Mouse (Mus musculus): ENCODE measurements around the gene Trpt1. TPM values are rescaled to one million over a fixed set of nuclear protein-coding genes. Genes with fewer than 3 reads are reported as not detected.

Trpt1 gene
- polyA plus RNA-seq, 1 experiment from 2014 or later, result 2.9 TPM

DNA sequence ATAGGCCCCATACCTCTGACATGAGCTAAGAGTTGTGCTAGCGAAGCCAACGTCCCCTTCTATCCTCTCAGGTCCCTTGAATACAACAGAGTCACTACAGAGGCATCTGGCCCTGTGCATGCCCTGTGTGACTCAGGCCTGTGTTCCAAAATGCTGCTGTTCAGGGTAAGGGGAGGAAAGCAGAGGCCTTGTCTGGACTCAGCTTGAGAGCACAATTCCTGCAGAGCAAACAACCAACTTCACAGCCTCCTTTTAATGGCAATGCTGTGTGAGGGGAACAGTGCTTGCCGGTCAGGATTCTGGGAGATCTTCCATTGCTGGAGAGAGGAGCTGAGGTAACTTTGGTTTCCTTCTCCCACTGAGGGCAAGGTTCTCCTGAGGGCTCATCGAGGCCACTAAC lies 48.3 kb downstream of the Trpt1 start:
- Histone ChIP-seq H3K4me1 (ENCODE audit: insufficient read depth) (peaks cover 5% of the 10 kb centered on the region; the same call in 1 of the 2 replicates), H3K36me3 (replicated peaks; ENCODE audit: insufficient read depth, low read length) (no peaks in the 10 kb centered on the region), H3K9me3 (ENCODE audit: low read length) (no peaks in the 10 kb centered on the region), H3K9ac (replicated peaks) (no peak overlapping the region), H3K27me3 (ENCODE audit: insufficient read depth, low read length) (no peaks in the 10 kb centered on the region), H3K4me3 (ENCODE audit: low read depth, low read length) (no peak overlapping the region), H3K27ac (ENCODE audit: low read depth) (no peak overlapping the region), H3K4me2 (ENCODE audit: low read depth, low read length) (no peak overlapping the region)
- whole genome bisulfite sequencing (ENCODE audit: insufficient replicate concordance), result 72% methylated on average over 4 of the region's 4 CpGs
- ATAC-seq (no peak), DNase-seq (no peak)
- TF ChIP-seq CTCF (IDR thresholded peaks at IDR 0.05; ENCODE audit: low read depth), result no peak
- TF ChIP-seq EP300 (IDR thresholded peaks at IDR 0.05; ENCODE audit: low read depth), result no peak

DNA sequence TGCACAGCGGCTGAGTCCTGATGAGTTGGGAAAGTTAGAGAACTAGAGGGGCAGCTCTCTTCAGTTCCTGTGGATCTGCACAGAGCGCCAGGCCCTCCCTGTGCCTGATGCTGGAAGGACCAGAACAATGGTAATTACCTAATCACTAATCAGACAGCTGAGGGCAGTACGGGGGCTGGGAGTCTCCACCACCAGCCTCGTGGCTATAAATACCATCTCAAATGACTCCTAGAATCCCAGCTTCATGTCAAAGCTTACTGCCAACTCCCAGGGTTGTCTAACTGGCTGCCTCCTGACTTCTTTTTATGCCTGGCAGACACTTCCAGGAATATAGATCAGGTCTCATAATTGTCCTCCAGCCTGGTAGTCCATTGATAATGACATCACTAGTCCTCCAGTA lies 48.8 kb downstream of the Trpt1 start:
- no peak for ATAC-seq
- Histone ChIP-seq H3K9ac (replicated peaks) (no peak overlapping the region), H3K4me1 (ENCODE audit: insufficient read depth) (peaks cover 5% of the 10 kb centered on the region; the same call in 1 of the 2 replicates), H3K4me3 (ENCODE audit: low read depth, low read length) (no peak overlapping the region), H3K36me3 (replicated peaks; ENCODE audit: insufficient read depth, low read length) (no peaks in the 10 kb centered on the region), H3K9me3 (ENCODE audit: low read length) (no peaks in the 10 kb centered on the region), H3K4me2 (ENCODE audit: low read depth, low read length) (no peak overlapping the region), H3K27me3 (ENCODE audit: insufficient read depth, low read length) (no peaks in the 10 kb centered on the region), H3K27ac (ENCODE audit: low read depth) (no peak overlapping the region)
- TF ChIP-seq CTCF (IDR thresholded peaks at IDR 0.05; ENCODE audit: low read depth), result no peak
- no peak for TF ChIP-seq EP300 (IDR thresholded peaks at IDR 0.05; ENCODE audit: low read depth)
- WGBS (ENCODE audit: insufficient replicate concordance), result 58% methylated on average over 4 of the region's 4 CpGs
- DNase-seq, result no peak

Other genes with a start within 250 kb of the Trpt1 start
- 4.2 and 5.2 TPM in 2 replicates for gene Rps6ka4, start 155.5 kb upstream of the Trpt1 start, polyA plus RNA-seq (2015; fragmentation: Nextera tagmentation; extraction: Ambion mirVana)
- 2.6 and 2.8 TPM in 2 replicates for gene Ccdc88b, start 137.9 kb upstream of the Trpt1 start, polyA plus RNA-seq (2015; fragmentation: Nextera tagmentation; extraction: Ambion mirVana)
- gene Trmt112, start 86.4 kb upstream of the Trpt1 start, polyA plus RNA-seq (2015; fragmentation: Nextera tagmentation; extraction: Ambion mirVana), result 67.1 and 68.6 TPM in 2 replicates
- gene Prdx5, start 86.0 kb upstream of the Trpt1 start, polyA plus RNA-seq (2015; fragmentation: Nextera tagmentation; extraction: Ambion mirVana), result 371 and 389 TPM in 2 replicates
- gene Esrra, start 74.3 kb upstream of the Trpt1 start, polyA plus RNA-seq (2015; fragmentation: Nextera tagmentation; extraction: Ambion mirVana), result 7.7 and 8.2 TPM in 2 replicates
- gene Catsperz, start 70.8 kb upstream of the Trpt1 start, polyA plus RNA-seq (2015; fragmentation: Nextera tagmentation; extraction: Ambion mirVana), result 0.81 TPM in 2 replicates
- 0.06 and 0.09 TPM in 2 replicates for gene Kcnk4, start 61.6 kb upstream of the Trpt1 start, polyA plus RNA-seq (2015; fragmentation: Nextera tagmentation; extraction: Ambion mirVana)
- 29.9 and 30.6 TPM in 2 replicates for gene Bad, start 54.3 kb upstream of the Trpt1 start, polyA plus RNA-seq (2015; fragmentation: Nextera tagmentation; extraction: Ambion mirVana)
- 8.9 and 10.2 TPM in 2 replicates for gene Gpr137, start 53.7 kb upstream of the Trpt1 start, polyA plus RNA-seq (2015; fragmentation: Nextera tagmentation; extraction: Ambion mirVana)
- gene Ppp1r14b, start 21.2 kb upstream of the Trpt1 start, polyA plus RNA-seq (2015; fragmentation: Nextera tagmentation; extraction: Ambion mirVana), result 48.3 and 57.2 TPM in 2 replicates
- gene Plcb3, start 19.7 kb upstream of the Trpt1 start, polyA plus RNA-seq (2015; fragmentation: Nextera tagmentation; extraction: Ambion mirVana), result 3.5 and 3.6 TPM in 2 replicates
- 78.5 and 79.0 TPM in 2 replicates for gene Fkbp2, start 15.6 kb upstream of the Trpt1 start, polyA plus RNA-seq (2015; fragmentation: Nextera tagmentation; extraction: Ambion mirVana)
- gene Vegfb, start 8.5 kb upstream of the Trpt1 start, polyA plus RNA-seq (2015; fragmentation: Nextera tagmentation; extraction: Ambion mirVana), result 11.9 and 13.7 TPM in 2 replicates
- 10.9 and 11.2 TPM in 2 replicates for gene Dnajc4, start 3.6 kb upstream of the Trpt1 start, polyA plus RNA-seq (2015; fragmentation: Nextera tagmentation; extraction: Ambion mirVana)
- gene Nudt22, start within 50 bp of the Trpt1 start, polyA plus RNA-seq (2015; fragmentation: Nextera tagmentation; extraction: Ambion mirVana), result 11.6 and 14.5 TPM in 2 replicates
- gene Fermt3, start 23.3 kb downstream of the Trpt1 start, polyA plus RNA-seq (2015; fragmentation: Nextera tagmentation; extraction: Ambion mirVana), result 60.5 and 70.2 TPM in 2 replicates
- gene Stip1, start 43.8 kb downstream of the Trpt1 start, polyA plus RNA-seq (2015; fragmentation: Nextera tagmentation; extraction: Ambion mirVana), result 47.2 and 51.4 TPM in 2 replicates
- gene Macrod1, start 60.7 kb downstream of the Trpt1 start, polyA plus RNA-seq (2015; fragmentation: Nextera tagmentation; extraction: Ambion mirVana), result 11.7 and 14.9 TPM in 2 replicates
- 0.12 and 0.21 TPM in 2 replicates for gene Flrt1, start 109.6 kb downstream of the Trpt1 start, polyA plus RNA-seq (2015; fragmentation: Nextera tagmentation; extraction: Ambion mirVana)
- 55.0 and 57.9 TPM in 2 replicates for gene Otub1, start 210.2 kb downstream of the Trpt1 start, polyA plus RNA-seq (2015; fragmentation: Nextera tagmentation; extraction: Ambion mirVana)
- gene Cox8a, start 221.5 kb downstream of the Trpt1 start, polyA plus RNA-seq (2015; fragmentation: Nextera tagmentation; extraction: Ambion mirVana), result 1,162 and 1,195 TPM in 2 replicates
- gene Naa40, start 245.1 kb downstream of the Trpt1 start, polyA plus RNA-seq (2015; fragmentation: Nextera tagmentation; extraction: Ambion mirVana), result 14.7 and 16.5 TPM in 2 replicates

Measured in liver, postnatal 0 days (tissue).